Mouse (Mus musculus) midbrain, embryonic 11.5 days (tissue): Measurements from ENCODE around the gene Ecm2. TPM values are rescaled to one million over a fixed set of nuclear protein-coding genes. Genes with fewer than 3 reads are reported as not detected.

Experiments used
- ATAC-seq: fragments of 200-750 bp; cut with Nextera tagmentation; 2 replicates; pipeline ENCODE4 v1.8.0; 2017; ENCODE audit warnings: moderate TSS enrichment, moderate library complexity; ENCODE audit not compliant: low FRiP score
- DNase-seq: peaks from one replicate; pipeline ENCODE4 v3.0.0; 2015; ENCODE audit warnings: low spot score; ENCODE audit errors: missing footprints
- H3K27ac ChIP-seq: fragments of 300-500 bp; sonication (generic); 2 replicates; pipeline ENCODE4 v1.5.1; 2014; ENCODE audit warnings: low read depth, low read length
- H3K27me3 ChIP-seq: fragments of 300-500 bp; sonication (generic); 2 replicates; pipeline ENCODE4 v1.6.1; 2014; ENCODE audit warnings: mild to moderate bottlenecking, low read length, moderate library complexity, mixed read lengths; ENCODE audit not compliant: control insufficient read depth, insufficient read depth
- H3K36me3 ChIP-seq: fragments of 300-500 bp; sonication (generic); 2 replicates; pipeline ENCODE4 v1.6.1; 2014; ENCODE audit warnings: mild to moderate bottlenecking, low read length, moderate library complexity, mixed read lengths; ENCODE audit not compliant: control insufficient read depth, insufficient read depth
- H3K4me1 ChIP-seq: fragments of 300-500 bp; sonication (generic); 2 replicates; pipeline ENCODE4 v1.6.1; 2014; ENCODE audit warnings: low read length; ENCODE audit not compliant: control insufficient read depth, insufficient read depth
- H3K4me2 ChIP-seq: fragments of 300-500 bp; sonication (generic); 2 replicates; pipeline ENCODE4 v1.6.1; 2014; ENCODE audit warnings: mild to moderate bottlenecking, moderate library complexity
- H3K4me3 ChIP-seq: fragments of 300-500 bp; sonication (generic); 2 replicates; pipeline ENCODE4 v1.5.1; 2014; ENCODE audit warnings: low read depth, low read length
- H3K9ac ChIP-seq: fragments of 300-500 bp; sonication (generic); 2 replicates; pipeline ENCODE4 v1.6.1; 2014; ENCODE audit warnings: low read length
- H3K9me3 ChIP-seq: fragments of 300-500 bp; sonication (generic); 2 replicates; pipeline ENCODE4 v1.6.1; 2016; ENCODE audit warnings: low read length; ENCODE audit not compliant: control insufficient read depth
- WGBS: fragments of 180-500 bp; shearing (Covaris S2); extraction: QIAGEN DNeasy Blood & Tissue Kit; methylation state at CpG from one replicate; pipeline ENCODE4 v1.1.7; 2014; 5-methylcytosine and 5-hydroxymethylcytosine counted together
- polyA plus RNA-seq: library from polyadenylated mRNA; unstranded; fragments of >200 nt; fragmentation: Nextera tagmentation; extraction: Ambion mirVana; gene quantifications from 2 replicates; pipeline ENCODE4 v1.2.1, GENCODE M21; 2014

Gene Ecm2
- 0.55 and 1.2 TPM in 2 replicates for polyA plus RNA-seq

DNA sequence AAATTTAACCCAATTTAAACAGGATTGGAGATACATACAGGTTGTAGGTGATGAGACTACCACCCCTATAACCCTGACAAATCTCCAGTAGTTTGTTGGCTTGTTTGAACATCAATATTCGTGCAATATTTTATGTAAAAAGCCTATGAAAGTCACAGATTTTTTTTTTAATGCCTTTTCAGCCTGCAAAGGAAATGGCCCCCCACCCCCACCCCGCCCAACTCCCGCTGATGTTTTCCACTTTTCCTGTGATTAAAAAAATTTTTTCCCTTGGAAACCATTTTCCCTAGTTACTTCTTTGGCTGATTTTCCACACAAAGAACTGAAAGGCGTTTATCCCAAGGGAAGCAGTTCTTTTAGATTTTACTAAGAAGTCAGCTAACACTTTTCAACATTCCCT is at the start of gene Ecm2:
Ecm2 (plus strand) TSS at position 301 of the 400 bp plus-strand sequence.
- H3K9me3 ChIP-seq: no peaks in the 10 kb centered on the region
- 36% methylated on average over 4 of the region's 4 CpGs for WGBS
- no peak within 1 kb of the TSS for H3K9ac ChIP-seq
- no peaks in the 10 kb centered on the region for H3K36me3 ChIP-seq
- no peak for ATAC-seq
- no peak within 1 kb of the TSS for H3K4me2 ChIP-seq
- H3K4me3 ChIP-seq: no peak within 1 kb of the TSS
- no peak for DNase-seq
- no peaks in the 10 kb centered on the region for H3K27me3 ChIP-seq
- H3K4me1 ChIP-seq: peaks cover 4% of the 10 kb centered on the region
- H3K27ac ChIP-seq: no peak within 1 kb of the TSS

DNA sequence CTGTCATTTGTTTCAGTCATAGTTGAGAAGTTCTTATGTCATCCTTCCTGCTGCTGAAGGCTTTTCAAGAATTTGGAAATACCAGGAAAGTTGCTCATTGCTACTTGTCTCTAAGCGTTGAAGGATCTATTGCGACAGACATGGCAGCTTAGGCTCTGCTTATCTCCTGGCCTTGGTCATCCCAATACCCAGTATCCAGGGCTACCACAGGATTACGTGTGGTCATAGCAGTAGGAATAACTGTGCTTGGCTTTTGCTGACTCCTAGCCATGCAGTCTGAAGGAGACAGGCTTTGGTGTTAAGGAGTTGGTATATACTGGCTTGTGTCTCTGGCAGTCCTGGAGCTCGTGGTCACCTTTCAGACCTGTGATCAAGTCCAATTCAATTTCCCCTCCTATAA is 44.3 kb upstream of the Ecm2 start:
- Histone ChIP-seq H3K27ac (no peak overlapping the region), H3K4me3 (no peak overlapping the region), H3K4me1 (no peaks in the 10 kb centered on the region), H3K27me3 (no peaks in the 10 kb centered on the region), H3K36me3 (peaks cover 3% of the 10 kb centered on the region), H3K4me2 (no peak overlapping the region), H3K9me3 (no peaks in the 10 kb centered on the region), H3K9ac (no peak overlapping the region)
- WGBS: 93% methylated on average over 4 of the region's 4 CpGs
- DNase-seq (no peak), ATAC-seq (no peak)

DNA sequence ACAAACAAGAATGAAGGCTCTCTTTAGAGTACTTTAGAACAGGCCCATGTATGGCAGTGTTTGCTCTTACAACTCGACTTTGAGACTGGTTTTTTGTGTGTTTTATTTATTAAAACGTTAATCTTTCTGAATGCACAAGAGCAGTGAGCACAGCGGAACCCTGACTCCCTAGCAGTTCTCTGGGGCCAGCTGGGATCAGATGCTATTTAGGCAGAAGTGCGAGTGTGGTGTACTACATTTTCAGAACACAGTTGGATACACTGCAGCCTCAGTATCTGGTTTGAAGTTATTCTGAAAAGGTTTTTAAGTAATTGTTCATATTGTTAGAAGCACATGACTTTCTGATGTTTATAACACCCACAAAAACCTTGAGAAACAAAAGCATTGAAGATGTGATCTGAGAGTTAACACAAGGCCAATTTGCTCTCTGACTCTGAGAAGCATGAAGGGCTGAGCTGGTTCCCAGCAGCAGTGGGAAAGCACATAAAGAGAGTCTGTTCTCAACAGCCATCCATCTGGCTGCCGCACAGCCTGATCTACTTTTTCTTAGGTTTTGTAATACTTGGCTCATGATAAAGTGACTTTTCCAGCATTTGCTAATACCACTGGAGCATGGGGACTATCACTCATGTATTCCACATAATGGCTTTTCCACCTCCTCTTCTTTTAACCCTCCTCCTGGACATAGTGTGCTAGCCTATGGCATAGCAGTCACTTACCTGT is 43.8 kb upstream of the Ecm2 start:
- WGBS: 87% methylated on average over 5 of the region's 5 CpGs
- no peak overlapping the region for H3K4me2 ChIP-seq
- DNase-seq (no peak), ATAC-seq (no peak)
- no peaks in the 10 kb centered on the region for H3K27me3 ChIP-seq
- H3K4me3 ChIP-seq: no peak overlapping the region
- no peak overlapping the region for H3K27ac ChIP-seq
- peaks cover 3% of the 10 kb centered on the region for H3K36me3 ChIP-seq
- H3K9ac ChIP-seq: no peak overlapping the region
- H3K4me1 ChIP-seq: no peaks in the 10 kb centered on the region
- H3K9me3 ChIP-seq: no peaks in the 10 kb centered on the region

DNA sequence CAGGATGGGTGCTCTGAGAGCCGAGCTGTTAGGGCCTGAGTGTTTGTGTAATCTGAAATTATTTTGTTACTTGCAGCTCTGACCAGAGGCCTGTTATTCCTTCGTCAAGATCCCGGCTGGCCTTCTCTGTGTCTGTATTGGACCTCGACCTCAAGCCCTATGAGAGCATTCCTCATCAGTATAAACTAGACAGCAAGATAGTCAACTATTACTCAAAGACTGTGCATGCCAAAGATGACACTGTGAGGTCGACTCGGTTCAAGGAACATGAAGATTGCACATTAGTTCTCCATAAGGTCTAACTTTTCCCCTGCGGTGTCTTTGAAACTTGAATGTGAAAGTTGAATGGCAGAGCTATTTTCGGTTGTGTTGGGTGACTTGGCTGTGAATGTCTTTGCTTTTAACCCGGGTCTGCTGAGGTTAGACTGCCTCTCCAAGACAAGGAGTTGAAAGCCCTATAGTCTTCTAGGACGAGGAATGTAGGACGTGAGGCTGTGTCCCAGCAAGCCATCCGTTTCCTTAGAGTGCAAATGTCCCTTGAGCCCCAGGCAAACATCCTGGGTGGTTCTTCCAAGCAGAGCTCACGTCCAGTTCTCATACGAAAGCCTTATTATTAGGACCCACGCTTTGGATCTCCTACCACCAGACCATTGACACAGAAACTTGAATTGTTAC is 43.0 kb upstream of the Ecm2 start:
- H3K4me3 ChIP-seq: no peak overlapping the region

DNA sequence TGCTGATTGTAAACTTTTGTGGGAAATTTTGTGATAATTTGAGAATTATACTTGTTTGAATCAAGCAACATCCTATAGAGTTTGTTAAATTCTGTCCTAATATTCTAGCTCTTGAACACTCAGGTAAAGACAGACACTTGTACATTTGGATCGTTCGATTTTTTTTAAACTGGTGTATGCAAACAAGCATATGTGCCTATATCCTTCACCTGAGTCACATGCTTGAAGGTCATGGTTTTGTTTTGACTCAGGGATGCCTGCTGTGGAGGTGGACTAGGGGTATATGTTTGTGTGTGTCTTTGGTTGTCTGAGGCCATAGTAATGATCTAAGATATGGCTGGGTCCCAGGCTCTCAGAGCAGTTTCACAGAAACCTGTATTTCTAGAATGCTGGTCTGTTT is 41.7 kb upstream of the Ecm2 start:
- no peaks in the 10 kb centered on the region for H3K4me1 ChIP-seq
- no peak overlapping the region for H3K4me2 ChIP-seq
- H3K27me3 ChIP-seq: no peaks in the 10 kb centered on the region
- ATAC-seq (no peak), DNase-seq (no peak)
- WGBS: 94% methylated on average over 2 of the region's 2 CpGs
- no peak overlapping the region for H3K4me3 ChIP-seq
- H3K9ac ChIP-seq: no peak overlapping the region
- no peak overlapping the region for H3K27ac ChIP-seq
- H3K36me3 ChIP-seq: peaks cover 3% of the 10 kb centered on the region
- H3K9me3 ChIP-seq: no peaks in the 10 kb centered on the region

More for the DNA sequence above, 43.0 kb upstream of the Ecm2 start:
- no peaks in the 10 kb centered on the region for H3K9me3 ChIP-seq
- no peaks in the 10 kb centered on the region for H3K4me1 ChIP-seq
- no peak overlapping the region for H3K27ac ChIP-seq
- DNase-seq: no peak
- peaks cover 3% of the 10 kb centered on the region for H3K36me3 ChIP-seq
- no peak for ATAC-seq
- no peak overlapping the region for H3K9ac ChIP-seq
- H3K4me2 ChIP-seq: no peak overlapping the region
- no peaks in the 10 kb centered on the region for H3K27me3 ChIP-seq
- 88% methylated on average over 15 of the region's 15 CpGs for WGBS

DNA sequence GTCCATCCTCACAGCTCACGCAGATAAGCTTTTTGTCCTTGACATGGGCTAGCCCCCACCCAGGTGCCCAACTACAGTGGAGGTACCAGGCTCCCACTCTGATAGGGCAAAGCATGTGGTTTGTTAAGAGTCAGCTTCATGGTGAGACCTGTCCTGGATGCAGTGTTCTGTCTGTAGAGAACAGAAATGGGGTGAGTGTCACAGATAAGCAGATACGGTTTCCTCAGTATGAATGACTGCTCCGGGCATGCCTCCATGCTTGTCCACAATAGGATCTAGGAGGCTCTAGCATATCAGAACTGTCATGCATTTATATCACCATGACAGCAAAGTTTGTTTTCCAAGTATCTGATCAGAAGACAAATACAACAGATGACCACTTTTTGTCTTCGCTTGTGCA is 38.7 kb upstream of the Ecm2 start:
- Histone ChIP-seq H3K4me3 (no peak overlapping the region), H3K36me3 (peaks cover 3% of the 10 kb centered on the region), H3K4me1 (no peaks in the 10 kb centered on the region), H3K9me3 (no peaks in the 10 kb centered on the region), H3K9ac (no peak overlapping the region), H3K4me2 (no peak overlapping the region), H3K27ac (no peak overlapping the region), H3K27me3 (no peaks in the 10 kb centered on the region)
- no peak for ATAC-seq
- 93% methylated on average over 4 of the region's 4 CpGs for WGBS
- no peak for DNase-seq

DNA sequence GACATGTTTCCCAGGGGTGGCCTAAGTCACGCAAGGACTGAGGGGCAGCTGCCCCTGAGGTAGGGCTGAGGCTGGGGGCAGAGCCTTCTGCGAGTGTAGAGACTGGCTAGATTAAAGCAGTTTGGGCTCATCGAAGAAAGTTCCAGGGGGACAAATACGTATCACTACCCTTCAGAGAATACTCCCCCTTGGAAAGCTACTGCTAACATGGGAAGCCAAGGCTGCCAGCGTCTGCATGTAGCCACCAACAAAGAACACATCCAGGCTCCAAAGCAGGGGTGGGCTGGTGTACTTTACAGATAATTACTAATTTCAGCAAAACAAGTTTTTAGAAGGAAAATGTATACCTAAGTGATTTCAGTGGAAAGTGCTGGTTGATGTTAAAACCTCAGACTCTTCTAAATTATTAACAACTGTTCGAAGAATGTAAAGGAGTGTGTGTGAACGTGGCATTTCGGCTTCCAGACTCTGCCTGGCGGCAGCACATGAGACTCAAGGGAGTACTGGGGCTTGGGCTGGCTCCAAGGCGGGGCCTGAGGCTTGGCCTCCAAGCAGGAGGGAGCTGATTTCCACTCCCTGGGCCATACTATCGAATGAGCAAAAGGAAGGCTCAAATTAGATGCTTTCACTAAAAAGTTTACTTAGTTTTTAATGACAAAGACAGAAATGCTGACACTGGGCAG is 38.1 kb upstream of the Ecm2 start:
- DNase-seq (no peak), ATAC-seq (no peak)
- no peak overlapping the region for H3K9ac ChIP-seq
- no peak overlapping the region for H3K4me3 ChIP-seq
- peaks cover 3% of the 10 kb centered on the region for H3K36me3 ChIP-seq
- no peak overlapping the region for H3K4me2 ChIP-seq
- H3K9me3 ChIP-seq: no peaks in the 10 kb centered on the region
- H3K27me3 ChIP-seq: no peaks in the 10 kb centered on the region
- H3K27ac ChIP-seq: no peak overlapping the region
- no peaks in the 10 kb centered on the region for H3K4me1 ChIP-seq
- 83% methylated on average over 11 of the region's 11 CpGs for WGBS

DNA sequence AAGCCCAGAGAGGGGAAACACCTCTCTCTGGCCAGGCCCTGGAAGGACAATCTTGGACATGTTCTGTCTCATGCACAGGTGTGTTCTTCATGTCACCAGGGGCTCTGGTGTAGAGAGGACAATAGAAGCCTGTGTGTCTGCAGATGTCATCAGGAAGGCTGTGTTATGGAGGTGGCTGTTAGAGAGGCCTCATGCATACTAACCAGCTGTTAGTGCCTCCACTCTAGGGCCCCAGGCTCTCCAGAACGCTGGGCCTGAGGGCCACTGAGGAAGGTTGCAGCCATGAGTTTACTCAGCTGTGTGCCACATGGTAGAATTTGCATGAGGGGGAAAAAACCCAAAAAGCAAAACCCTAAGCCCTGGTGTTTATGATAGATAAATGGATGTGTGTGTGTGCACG is 37.0 kb upstream of the Ecm2 start:
- H3K4me1 ChIP-seq: no peaks in the 10 kb centered on the region
- no peak overlapping the region for H3K4me3 ChIP-seq
- ATAC-seq: no peak
- no peaks in the 10 kb centered on the region for H3K27me3 ChIP-seq
- 77% methylated on average over 2 of the region's 2 CpGs for WGBS
- H3K27ac ChIP-seq: no peak overlapping the region
- peaks cover 3% of the 10 kb centered on the region for H3K36me3 ChIP-seq
- no peak for DNase-seq
- no peak overlapping the region for H3K9ac ChIP-seq
- H3K9me3 ChIP-seq: no peaks in the 10 kb centered on the region
- H3K4me2 ChIP-seq: no peak overlapping the region

DNA sequence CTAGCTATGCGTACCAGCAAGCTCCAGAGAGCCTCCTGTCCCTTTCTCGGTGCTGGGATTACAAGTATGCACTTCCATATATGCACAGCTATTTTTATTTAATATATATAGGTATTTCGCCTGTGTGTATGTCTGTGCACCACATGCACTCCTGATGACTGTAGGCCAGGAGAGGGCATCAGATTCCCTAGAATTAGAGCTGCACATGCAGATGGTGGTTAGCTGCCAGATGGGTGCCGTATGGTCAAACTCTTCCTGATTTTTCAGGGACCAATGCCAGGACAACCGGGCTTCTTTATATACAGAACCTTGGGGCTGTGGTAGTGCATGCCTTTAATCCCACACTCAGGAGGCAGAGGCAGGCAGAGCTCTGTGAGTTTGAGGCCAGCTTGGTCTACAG is 35.6 kb upstream of the Ecm2 start:
- ATAC-seq: no peak
- 87% methylated on average over 5 of the region's 5 CpGs for WGBS

More for the DNA sequence above, 35.6 kb upstream of the Ecm2 start:
- DNase-seq: no peak
- Histone ChIP-seq H3K4me2 (no peak overlapping the region), H3K9me3 (no peaks in the 10 kb centered on the region), H3K27ac (no peak overlapping the region), H3K9ac (no peak overlapping the region), H3K27me3 (no peaks in the 10 kb centered on the region), H3K36me3 (peaks cover 3% of the 10 kb centered on the region), H3K4me3 (no peak overlapping the region), H3K4me1 (no peaks in the 10 kb centered on the region)
